Mouse (Mus musculus) MEL (cell line): Measurements from ENCODE around the gene Aox4. TPM values are rescaled to one million over a fixed set of nuclear protein-coding genes. Genes with fewer than 3 reads are reported as not detected.

Source experiments
- DNase-seq: peaks from one replicate; pipeline ENCODE4 v3.0.0; 2011; ENCODE audit warnings: low read depth, low spot score
- H3K27ac ChIP-seq: 2 replicates; pipeline ENCODE4 v1.5.1; 2012; ENCODE audit warnings: low read depth, mild to moderate bottlenecking, control low read depth, low read length, moderate library complexity; ENCODE audit not compliant: control insufficient read depth
- H3K27me3 ChIP-seq, 2 experiments: fragments of 150-350 bp in 1 of 2; sonication (generic) in 1 of 2; 2 replicates each; pipeline ENCODE4 v1.6.1; 2012; ENCODE audit warnings: low read length in 2 of 2, mild to moderate bottlenecking in 2 of 2, improper control_type of control experiment in 1 of 2, moderate library complexity in 1 of 2; ENCODE audit not compliant: insufficient read depth in 2 of 2, control insufficient read depth in 1 of 2
- H3K36me3 ChIP-seq, 2 experiments: 2 replicates each; pipeline ENCODE4 v1.6.1; 2012 to 2014; ENCODE audit warnings: low read length in 2 of 2, improper control_type of control experiment in 1 of 2, inconsistent platforms in 1 of 2, mild to moderate bottlenecking in 1 of 2; ENCODE audit not compliant: insufficient read depth in 2 of 2, control insufficient read depth in 1 of 2
- H3K4me1 ChIP-seq, 2 experiments: fragments of 150-350 bp in 1 of 2; sonication (generic) in 1 of 2; 2 replicates each; pipeline ENCODE4 v1.6.1; 2012; ENCODE audit warnings: low read length in 2 of 2, improper control_type of control experiment in 1 of 2, mild to moderate bottlenecking in 1 of 2; ENCODE audit not compliant: insufficient read depth in 2 of 2, control insufficient read depth in 1 of 2
- H3K4me3 ChIP-seq, 2 experiments: fragments of 150-350 bp in 1 of 2; sonication (generic) in 1 of 2; 2 replicates each; pipeline ENCODE4 v1.5.1; 2012; ENCODE audit warnings: low read depth in 2 of 2, low read length in 2 of 2, mild to moderate bottlenecking in 2 of 2, moderate library complexity in 2 of 2, control low read depth in 1 of 2, improper control_type of control experiment in 1 of 2; ENCODE audit not compliant: control insufficient read depth in 1 of 2, insufficient read depth in 1 of 2
- H3K79me2 ChIP-seq: 2 replicates; pipeline ENCODE4 v1.6.1; 2012; ENCODE audit warnings: mild to moderate bottlenecking, low read length, moderate library complexity; ENCODE audit not compliant: control insufficient read depth, poor library complexity, insufficient read depth
- H3K9ac ChIP-seq: 2 replicates; pipeline ENCODE4 v1.6.1; 2012; ENCODE audit warnings: low read depth, mild to moderate bottlenecking, control low read depth, low read length, moderate library complexity; ENCODE audit not compliant: control insufficient read depth, poor library complexity, severe bottlenecking
- H3K9me3 ChIP-seq: fragments of 150-350 bp; sonication (generic); replicated peaks from 2 replicates; pipeline ENCODE4 v1.6.1; 2012; ENCODE audit warnings: mild to moderate bottlenecking, low read length, improper control_type of control experiment, moderate library complexity; ENCODE audit not compliant: insufficient read depth
- CHD1 ChIP-seq: IDR thresholded peaks from 2 replicates; pipeline ENCODE4 v1.6.1; 2012; ENCODE audit warnings: low read depth, mild to moderate bottlenecking, inconsistent platforms, low read length, improper control_type of control experiment
- CHD2 ChIP-seq: IDR thresholded peaks from 2 replicates; pipeline ENCODE4 v1.6.1; 2011; ENCODE audit warnings: low read length, improper control_type of control experiment
- CTCF ChIP-seq, 3 experiments: IDR thresholded peaks in 2 of 3; conservative IDR thresholded peaks in 1 of 3; 2 replicates each; pipeline ENCODE4 v1.5.1; 2011 to 2012; ENCODE audit warnings: low read length in 3 of 3, low read depth in 2 of 3, mild to moderate bottlenecking in 2 of 3, improper control_type of control experiment in 1 of 3, inconsistent platforms in 1 of 3, mixed read lengths in 1 of 3, moderate library complexity in 1 of 3; ENCODE audit not compliant: control insufficient read depth in 1 of 3, insufficient read depth in 1 of 3, poor library complexity in 1 of 3, severe bottlenecking in 1 of 3
- E2F4 ChIP-seq: IDR thresholded peaks from 2 replicates; pipeline ENCODE4 v1.6.1; 2011; ENCODE audit warnings: low read depth, low read length, improper control_type of control experiment, borderline replicate concordance
- ELF1 ChIP-seq: IDR thresholded peaks from 2 replicates; pipeline ENCODE4 v1.6.1; 2014; ENCODE audit warnings: low read depth, mild to moderate bottlenecking, inconsistent platforms, low read length, improper control_type of control experiment, moderate library complexity
- ETS1 ChIP-seq: IDR thresholded peaks from 2 replicates; pipeline ENCODE4 v1.6.1; 2012; ENCODE audit warnings: low read depth, mild to moderate bottlenecking, inconsistent platforms, low read length, improper control_type of control experiment, moderate library complexity
- GABPA ChIP-seq: IDR thresholded peaks from 2 replicates; pipeline ENCODE4 v1.6.1; 2012; ENCODE audit warnings: low read depth, mild to moderate bottlenecking, inconsistent platforms, low read length, improper control_type of control experiment, moderate library complexity
- GATA1 ChIP-seq: IDR thresholded peaks from 2 replicates; pipeline ENCODE4 v1.6.1; 2011; ENCODE audit warnings: low read depth, low read length, improper control_type of control experiment
- JUND ChIP-seq: IDR thresholded peaks from 2 replicates; pipeline ENCODE4 v1.6.1; 2011; ENCODE audit warnings: low read depth, mild to moderate bottlenecking, improper control_type of control experiment, low read length
- KAT2A ChIP-seq: conservative IDR thresholded peaks from 2 replicates; pipeline ENCODE4 v1.6.1; 2012; ENCODE audit warnings: low read depth, low read length, improper control_type of control experiment, inconsistent platforms
- MAFK ChIP-seq: IDR thresholded peaks from 2 replicates; pipeline ENCODE4 v1.6.1; 2011; ENCODE audit warnings: low read depth, mild to moderate bottlenecking, low read length, improper control_type of control experiment, borderline replicate concordance
- MAZ ChIP-seq: IDR thresholded peaks from 2 replicates; pipeline ENCODE4 v1.6.1; 2012; ENCODE audit warnings: low read depth, mild to moderate bottlenecking, inconsistent platforms, low read length, improper control_type of control experiment
- MEF2A ChIP-seq: IDR thresholded peaks from 2 replicates; pipeline ENCODE4 v1.6.1; 2014; ENCODE audit warnings: low read depth, mild to moderate bottlenecking, inconsistent platforms, low read length, improper control_type of control experiment; ENCODE audit not compliant: poor library complexity, insufficient replicate concordance, severe bottlenecking; ENCODE audit errors: extremely low read depth
- MYB ChIP-seq: IDR thresholded peaks from 2 replicates; pipeline ENCODE4 v1.6.1; 2011; ENCODE audit warnings: mild to moderate bottlenecking, low read depth, low read length, improper control_type of control experiment
- NELFE ChIP-seq: IDR thresholded peaks from 2 replicates; pipeline ENCODE4 v1.6.1; 2011; ENCODE audit warnings: low read depth, low read length, improper control_type of control experiment
- NRF1 ChIP-seq: IDR thresholded peaks from 2 replicates; pipeline ENCODE4 v1.6.1; 2014; ENCODE audit warnings: low read depth, mild to moderate bottlenecking, inconsistent platforms, low read length, improper control_type of control experiment, moderate library complexity; ENCODE audit not compliant: poor library complexity, insufficient read depth, severe bottlenecking
- POLR2AphosphoS2 ChIP-seq: IDR thresholded peaks from 2 replicates; pipeline ENCODE4 v1.6.1; 2011; ENCODE audit warnings: low read length, improper control_type of control experiment
- POLR2AphosphoS5 ChIP-seq: IDR thresholded peaks from 2 replicates; pipeline ENCODE4 v1.6.1; 2012; ENCODE audit warnings: low read depth, borderline replicate concordance, mild to moderate bottlenecking, inconsistent platforms, low read length, moderate library complexity, mixed read lengths
- RAD21 ChIP-seq: IDR thresholded peaks from 2 replicates; pipeline ENCODE4 v1.6.1; 2011; ENCODE audit warnings: mild to moderate bottlenecking, low read depth, low read length, improper control_type of control experiment
- RCOR1 ChIP-seq: IDR thresholded peaks from 2 replicates; pipeline ENCODE4 v1.6.1; 2012; ENCODE audit warnings: low read depth, mild to moderate bottlenecking, inconsistent platforms, low read length, improper control_type of control experiment
- SIN3A ChIP-seq: IDR thresholded peaks from 2 replicates; pipeline ENCODE4 v1.6.1; 2012; ENCODE audit warnings: low read length, improper control_type of control experiment, inconsistent platforms
- SMC3 ChIP-seq: IDR thresholded peaks from 2 replicates; pipeline ENCODE4 v1.6.1; 2011; ENCODE audit warnings: low read depth, low read length, improper control_type of control experiment
- TAL1 ChIP-seq: IDR thresholded peaks from 2 replicates; pipeline ENCODE4 v1.6.1; 2012; ENCODE audit warnings: mild to moderate bottlenecking, inconsistent platforms, low read length, moderate library complexity, mixed read lengths
- TBP ChIP-seq: IDR thresholded peaks from 2 replicates; pipeline ENCODE4 v1.8.0; 2011; ENCODE audit warnings: low read depth, low read length, improper control_type of control experiment
- TCF12 ChIP-seq: IDR thresholded peaks from 2 replicates; pipeline ENCODE4 v1.6.1; 2014; ENCODE audit warnings: low read depth, mild to moderate bottlenecking, inconsistent platforms, low read length, improper control_type of control experiment, moderate library complexity
- USF2 ChIP-seq, 2 experiments: IDR thresholded peaks; 2 replicates each; pipeline ENCODE4 v1.6.1; 2011 to 2012; ENCODE audit warnings: improper control_type of control experiment in 2 of 2, low read length in 2 of 2, borderline replicate concordance in 1 of 2, inconsistent platforms in 1 of 2, low read depth in 1 of 2, mild to moderate bottlenecking in 1 of 2; ENCODE audit not compliant: insufficient read depth in 1 of 2
- ZKSCAN1 ChIP-seq: IDR thresholded peaks from 2 replicates; pipeline ENCODE4 v1.6.1; 2012; ENCODE audit warnings: low read depth, mild to moderate bottlenecking, inconsistent platforms, low read length, improper control_type of control experiment, moderate library complexity
- ZMIZ1 ChIP-seq: IDR thresholded peaks from 2 replicates; pipeline ENCODE4 v1.6.1; 2012; ENCODE audit warnings: low read depth, mild to moderate bottlenecking, inconsistent platforms, low read length, improper control_type of control experiment, moderate library complexity
- polyA plus RNA-seq, 2 experiments: library from polyadenylated mRNA; stranded (reverse) in 1 of 2; unstranded in 1 of 2; fragments of >175 nt in 1 of 2; fragments of >200 nt in 1 of 2; gene quantifications; 2 replicates each; pipeline versions ENCODE4 v1.2.1 to v1.2.4; 2012; ENCODE audit warnings: low replicate concordance in 2 of 2, low read depth in 1 of 2; ENCODE audit not compliant: insufficient read length in 2 of 2, insufficient read depth in 1 of 2, missing spikeins in 1 of 2
- total RNA-seq: library from RNA; depleted of rRNA; stranded (reverse); fragments of 300-350 nt; gene quantifications from 2 replicates; pipeline ENCODE4 v1.2.3, GENCODE M21; 2012

Aox4 gene
- total and polyA plus RNA-seq, 3 experiments: not detected

DNA sequence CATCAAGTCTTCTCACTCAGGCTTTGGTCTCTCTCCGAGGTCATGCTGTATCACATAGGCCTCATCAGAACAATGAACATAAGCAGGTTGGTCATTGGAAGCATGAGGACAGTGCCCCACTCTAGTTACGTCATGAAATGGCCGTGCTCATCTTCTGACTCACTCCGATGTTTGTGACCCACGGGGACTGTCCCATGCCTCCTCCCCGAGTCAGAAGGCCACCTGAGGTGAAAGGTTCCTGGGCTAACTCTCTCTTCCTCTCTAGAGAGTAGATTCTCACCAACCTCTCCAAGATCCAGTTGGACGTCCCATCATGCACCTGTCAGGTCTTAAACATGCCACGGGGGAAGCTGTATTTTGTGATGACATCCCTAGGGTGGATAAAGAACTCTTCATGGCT, 98.4 kb downstream of the Aox4 start:
- H3K9ac ChIP-seq: no peak overlapping the region
- H3K27me3 ChIP-seq: no peaks in the 10 kb centered on the region; a peak in 1 of 4 replicates
- H3K4me3 ChIP-seq: no peak overlapping the region
- TF ChIP-seq ZKSCAN1 (no peak), SIN3A (no peak), RCOR1 (no peak), TCF12 (no peak), CHD2 (no peak), MYB (no peak), SMC3 (no peak), JUND (no peak), TAL1 (no peak), KAT2A (no peak), ZMIZ1 (no peak), USF2 (IDR thresholded peaks at IDR 0.05; ENCODE audit: borderline replicate concordance in 1 of 2, insufficient read depth in 1 of 2, low read depth in 1 of 2, low read length in 2 of 2) (no peak), POLR2AphosphoS5 (no peak), CHD1 (no peak), GABPA (no peak), ELF1 (no peak), NRF1 (no peak), CTCF (IDR thresholded peaks at IDR 0.05 in 2 of 3, conservative IDR thresholded peaks at IDR 0.05 in 1 of 3; ENCODE audit: control insufficient read depth in 1 of 3, insufficient read depth in 1 of 3, low read depth in 2 of 3, low read length in 3 of 3, poor library complexity in 1 of 3, severe bottlenecking in 1 of 3) (no peak), MAZ (no peak)
- TF ChIP-seq, all 39 proteins: peak for 0
- H3K79me2 ChIP-seq: no peaks in the 10 kb centered on the region
- DNase-seq: no peak
- peaks cover 0 to 4% of the 10 kb centered on the region in 2 experiments; a peak in 2 of 4 replicates for H3K4me1 ChIP-seq
- no peaks in the 10 kb centered on the region for H3K9me3 ChIP-seq
- H3K27ac ChIP-seq: no peak overlapping the region
- H3K36me3 ChIP-seq: peaks cover 0 to 4% of the 10 kb centered on the region in 2 experiments; a peak in 1 of 4 replicates

DNA sequence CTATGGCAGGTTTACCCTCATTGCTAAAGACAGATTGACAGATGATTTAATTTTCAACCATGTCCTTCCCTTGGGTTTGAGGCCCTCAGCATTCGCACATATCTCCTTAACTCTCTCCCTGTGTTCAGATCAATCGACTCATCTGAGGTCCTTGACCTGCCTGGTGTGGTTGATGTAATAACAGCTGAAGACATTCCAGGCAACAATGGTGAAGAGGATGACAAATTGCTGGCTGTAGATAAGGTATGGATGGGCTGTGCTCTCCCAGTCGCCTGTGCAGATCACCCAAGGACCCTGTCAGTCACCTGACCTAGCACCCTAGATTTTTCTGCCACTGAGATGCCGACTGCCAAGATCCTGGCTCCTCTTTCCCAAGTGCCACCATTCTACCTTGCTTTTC, 99.7 kb downstream of the Aox4 start:
- H3K79me2 ChIP-seq: no peaks in the 10 kb centered on the region
- no peaks in the 10 kb centered on the region for H3K9me3 ChIP-seq
- TF ChIP-seq CHD1 (no peak), MAFK (no peak), GATA1 (no peak), NELFE (no peak), GABPA (no peak), ETS1 (no peak), E2F4 (no peak), MEF2A (no peak), TBP (no peak), POLR2AphosphoS2 (no peak), ZMIZ1 (no peak), RAD21 (no peak), NRF1 (no peak), TAL1 (no peak), SMC3 (no peak), MAZ (no peak), JUND (no peak), CHD2 (no peak), CTCF (IDR thresholded peaks at IDR 0.05 in 2 of 3, conservative IDR thresholded peaks at IDR 0.05 in 1 of 3; ENCODE audit: control insufficient read depth in 1 of 3, insufficient read depth in 1 of 3, low read depth in 2 of 3, low read length in 3 of 3, poor library complexity in 1 of 3, severe bottlenecking in 1 of 3) (no peak), TCF12 (no peak)
- H3K36me3 ChIP-seq: no peaks in the 10 kb centered on the region
- H3K27ac ChIP-seq: no peak overlapping the region
- no peak overlapping the region for H3K9ac ChIP-seq
- no peak for DNase-seq
- H3K4me3 ChIP-seq: no peak overlapping the region
- no peaks in the 10 kb centered on the region; a peak in 1 of 4 replicates for H3K27me3 ChIP-seq
- H3K4me1 ChIP-seq: no peaks in the 10 kb centered on the region; a peak in 1 of 4 replicates
